Mouse (Mus musculus): ENCODE data around the gene Ddx49. TPM values are rescaled to one million over a fixed set of nuclear protein-coding genes. Genes with fewer than 3 reads are reported as not detected.

The Ddx49 gene
- polyA plus RNA-seq, 1 experiment from 2014 or later = 41.9 TPM

DNA sequence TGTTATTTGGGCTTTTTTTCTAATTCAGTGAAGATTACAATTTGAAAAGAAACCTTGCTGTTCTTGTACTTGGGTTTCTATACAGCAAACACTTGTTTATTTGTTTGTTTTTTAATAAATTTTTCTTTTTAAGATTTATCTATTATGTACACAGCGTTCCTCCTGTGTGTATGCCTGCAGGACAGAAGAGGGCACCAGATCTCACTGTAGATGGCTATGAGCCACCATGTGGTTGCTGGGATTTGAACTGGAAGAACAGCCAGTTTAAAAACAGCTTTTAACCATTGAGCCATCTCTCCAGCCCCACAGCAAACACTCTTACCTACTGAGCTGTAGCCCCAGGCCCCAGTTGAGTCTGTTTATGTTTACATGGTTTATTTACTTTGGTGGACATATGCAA is 47.7 kb downstream of the Ddx49 start:
- H3K4me3 ChIP-seq = no peak overlapping the region
- no peak overlapping the region for H3K4me2 ChIP-seq
- H3K36me3 ChIP-seq = peaks cover 100% of the 10 kb centered on the region
- no peak overlapping the region for H3K27ac ChIP-seq (replicated peaks)
- H3K27me3 ChIP-seq = no peaks in the 10 kb centered on the region
- H3K9me3 ChIP-seq = no peaks in the 10 kb centered on the region
- H3K4me1 ChIP-seq (replicated peaks) = no peaks in the 10 kb centered on the region
- H3K9ac ChIP-seq = no peak overlapping the region
- no peak for ATAC-seq (ENCODE audit: low read depth)
- 86% methylated on average over 1 of the region's 1 CpGs for WGBS

DNA sequence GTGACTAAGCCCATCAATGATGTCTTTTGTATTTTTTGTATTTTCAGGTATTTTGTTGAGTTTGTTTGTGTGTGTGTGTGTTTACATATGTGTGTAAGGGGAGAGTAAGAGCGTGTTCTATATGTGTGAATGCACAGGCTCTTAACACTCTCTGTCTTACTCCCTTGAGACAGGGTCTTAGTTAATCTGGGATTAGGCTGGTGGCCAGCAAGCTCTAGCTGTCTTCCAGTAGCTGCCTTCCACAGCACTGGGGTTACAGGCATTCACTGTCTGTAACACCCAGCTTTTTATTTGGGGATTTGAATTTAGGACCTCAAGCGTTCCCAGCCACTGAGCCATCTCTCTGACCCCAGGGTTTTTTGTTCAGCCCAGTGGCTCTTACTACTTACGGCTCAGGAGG is 54.4 kb downstream of the Ddx49 start:
- no peaks in the 10 kb centered on the region for H3K27me3 ChIP-seq
- H3K9ac ChIP-seq = no peak overlapping the region
- H3K4me2 ChIP-seq = no peak overlapping the region
- peaks cover 88% of the 10 kb centered on the region for H3K36me3 ChIP-seq
- no peaks in the 10 kb centered on the region for H3K9me3 ChIP-seq
- H3K4me3 ChIP-seq = no peak overlapping the region
- no peak for ATAC-seq (ENCODE audit: low read depth)
- WGBS = 92% methylated on average over 3 of the region's 3 CpGs
- H3K27ac ChIP-seq (replicated peaks) = no peak overlapping the region
- H3K4me1 ChIP-seq (replicated peaks) = peaks cover 17% of the 10 kb centered on the region

DNA sequence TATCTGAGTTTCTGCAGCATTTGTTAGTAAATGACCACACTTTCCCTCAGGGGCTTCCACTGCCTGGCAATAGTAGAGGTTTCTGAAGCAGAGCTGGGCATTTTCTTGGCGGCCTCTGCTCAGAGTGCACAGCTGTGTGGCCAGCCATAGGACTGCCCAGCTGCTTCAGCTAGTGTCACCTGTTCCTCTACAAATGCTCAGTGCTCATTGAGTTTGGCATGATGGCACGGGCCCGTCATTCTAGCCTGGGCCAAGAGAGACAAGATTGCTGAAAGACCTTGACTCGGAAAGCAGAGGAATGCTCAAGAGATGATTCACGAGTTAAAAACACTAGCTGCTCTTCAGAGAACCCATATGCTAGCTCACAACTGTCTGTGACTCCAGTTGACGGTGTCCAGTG is 55.7 kb downstream of the Ddx49 start:
- peaks cover 17% of the 10 kb centered on the region for H3K4me1 ChIP-seq (replicated peaks)
- WGBS = 92% methylated on average over 6 of the region's 6 CpGs
- H3K4me3 ChIP-seq = no peak overlapping the region
- no peaks in the 10 kb centered on the region for H3K27me3 ChIP-seq
- no peak overlapping the region for H3K27ac ChIP-seq (replicated peaks)
- peaks cover 88% of the 10 kb centered on the region for H3K36me3 ChIP-seq
- no peak overlapping the region for H3K4me2 ChIP-seq
- H3K9me3 ChIP-seq = no peaks in the 10 kb centered on the region
- H3K9ac ChIP-seq = no peak overlapping the region
- no peak for ATAC-seq (ENCODE audit: low read depth)

Other genes starting within 250 kb of the Ddx49 start
- 1.3 and 1.7 TPM in 2 replicates for gene Tm6sf2, start 229.6 kb downstream of the Ddx49 start, polyA plus RNA-seq (2015; fragmentation: Nextera tagmentation; extraction: Ambion mirVana)
- gene Hapln4, start 219.0 kb downstream of the Ddx49 start, polyA plus RNA-seq (2015; fragmentation: Nextera tagmentation; extraction: Ambion mirVana) = 0.35 and 0.51 TPM in 2 replicates
- gene Ncan, start 181.6 kb downstream of the Ddx49 start, polyA plus RNA-seq (2015; fragmentation: Nextera tagmentation; extraction: Ambion mirVana) = 131 and 136 TPM in 2 replicates
- gene Nr2c2ap, start 171.2 kb downstream of the Ddx49 start, polyA plus RNA-seq (2015; fragmentation: Nextera tagmentation; extraction: Ambion mirVana) = 34.8 and 40.6 TPM in 2 replicates
- gene Rfxank, start 163.3 kb downstream of the Ddx49 start, polyA plus RNA-seq (2015; fragmentation: Nextera tagmentation; extraction: Ambion mirVana) = 11.9 and 12.6 TPM in 2 replicates
- 54.5 and 56.0 TPM in 2 replicates for gene Borcs8, start 163.0 kb downstream of the Ddx49 start, polyA plus RNA-seq (2015; fragmentation: Nextera tagmentation; extraction: Ambion mirVana)
- 0.52 and 0.53 TPM in 2 replicates for gene Mef2b, start 162.8 kb downstream of the Ddx49 start, polyA plus RNA-seq (2015; fragmentation: Nextera tagmentation; extraction: Ambion mirVana)
- gene Tmem161a, start 130.1 kb downstream of the Ddx49 start, polyA plus RNA-seq (2015; fragmentation: Nextera tagmentation; extraction: Ambion mirVana) = 46.6 and 47.4 TPM in 2 replicates
- gene Slc25a42, start 90.2 kb downstream of the Ddx49 start, polyA plus RNA-seq (2015; fragmentation: Nextera tagmentation; extraction: Ambion mirVana) = 5.5 and 6.4 TPM in 2 replicates
- 64.8 and 72.5 TPM in 2 replicates for gene Sugp2, start 68.3 kb downstream of the Ddx49 start, polyA plus RNA-seq (2015; fragmentation: Nextera tagmentation; extraction: Ambion mirVana)
- gene Armc6, start 68.0 kb downstream of the Ddx49 start, polyA plus RNA-seq (2015; fragmentation: Nextera tagmentation; extraction: Ambion mirVana) = 81.9 and 85.7 TPM in 2 replicates
- 49.6 and 52.1 TPM in 2 replicates for gene Homer3, start 19.7 kb downstream of the Ddx49 start, polyA plus RNA-seq (2015; fragmentation: Nextera tagmentation; extraction: Ambion mirVana)
- 271 and 278 TPM in 2 replicates for gene Cope, start within 50 bp of the Ddx49 start, polyA plus RNA-seq (2015; fragmentation: Nextera tagmentation; extraction: Ambion mirVana)
- gene Cers1, start 13.3 kb upstream of the Ddx49 start, polyA plus RNA-seq (2015; fragmentation: Nextera tagmentation; extraction: Ambion mirVana) = 23.3 and 26.2 TPM in 2 replicates
- 2.4 and 3.3 TPM in 2 replicates for gene Gdf1, start 27.3 kb upstream of the Ddx49 start, polyA plus RNA-seq (2015; fragmentation: Nextera tagmentation; extraction: Ambion mirVana)
- 16.3 and 17.3 TPM in 2 replicates for gene Upf1, start 50.8 kb upstream of the Ddx49 start, polyA plus RNA-seq (2015; fragmentation: Nextera tagmentation; extraction: Ambion mirVana)
- gene Comp, start 71.1 kb upstream of the Ddx49 start, polyA plus RNA-seq (2015; fragmentation: Nextera tagmentation; extraction: Ambion mirVana) = 0.55 and 1.8 TPM in 2 replicates
- 33.7 and 35.9 TPM in 2 replicates for gene Crtc1, start 137.1 kb upstream of the Ddx49 start, polyA plus RNA-seq (2015; fragmentation: Nextera tagmentation; extraction: Ambion mirVana)
- 25.6 and 27.6 TPM in 2 replicates for gene Klhl26, start 174.5 kb upstream of the Ddx49 start, polyA plus RNA-seq (2015; fragmentation: Nextera tagmentation; extraction: Ambion mirVana)
- 78.4 and 89.7 TPM in 2 replicates for gene Tmem59l, start 184.9 kb upstream of the Ddx49 start, polyA plus RNA-seq (2015; fragmentation: Nextera tagmentation; extraction: Ambion mirVana)
- 3.6 and 4.6 TPM in 2 replicates for gene Crlf1, start 190.7 kb upstream of the Ddx49 start, polyA plus RNA-seq (2015; fragmentation: Nextera tagmentation; extraction: Ambion mirVana)
- gene Rex1bd, start 204.3 kb upstream of the Ddx49 start, polyA plus RNA-seq (2015; fragmentation: Nextera tagmentation; extraction: Ambion mirVana) = 143 and 153 TPM in 2 replicates
- 787 and 800 TPM in 2 replicates for gene Uba52, start 208.3 kb upstream of the Ddx49 start, polyA plus RNA-seq (2015; fragmentation: Nextera tagmentation; extraction: Ambion mirVana)
- 347 and 358 TPM in 2 replicates for gene Fkbp8, start 225.2 kb upstream of the Ddx49 start, polyA plus RNA-seq (2015; fragmentation: Nextera tagmentation; extraction: Ambion mirVana)
- 46.7 and 46.9 TPM in 2 replicates for gene Kxd1, start 225.5 kb upstream of the Ddx49 start, polyA plus RNA-seq (2015; fragmentation: Nextera tagmentation; extraction: Ambion mirVana)
- 15.6 and 16.5 TPM in 2 replicates for gene Ell, start 237.0 kb upstream of the Ddx49 start, polyA plus RNA-seq (2015; fragmentation: Nextera tagmentation; extraction: Ambion mirVana)

All from neural tube, embryonic 13.5 days (tissue).